Mouse (Mus musculus): ENCODE measurements around the gene 6430571L13Rik. TPM values are rescaled to one million over a fixed set of nuclear protein-coding genes. Genes with fewer than 3 reads are reported as not detected.

The 6430571L13Rik gene
- polyA plus RNA-seq (2014; fragmentation: Nextera tagmentation; extraction: Ambion mirVana) = 1.4 and 2.0 TPM in 2 replicates

- Histone ChIP-seq H3K4me3 (ENCODE audit: low read depth, low read length) (peak within 1 kb of the TSS; percentile 51), H3K9ac (ENCODE audit: low read length) (peak within 1 kb of the TSS; percentile 64), H3K36me3 (ENCODE audit: control insufficient read depth, insufficient read depth, low read length) (no peaks in the 10 kb centered on the region), H3K4me1 (ENCODE audit: control insufficient read depth, insufficient read depth, low read length) (peaks cover 15% of the 10 kb centered on the region; the same call in 1 of the 2 replicates), H3K27ac (ENCODE audit: low read depth, low read length) (no peak within 1 kb of the TSS), H3K9me3 (ENCODE audit: control insufficient read depth, low read length) (no peaks in the 10 kb centered on the region), H3K27me3 (ENCODE audit: control insufficient read depth, insufficient read depth, low read length) (no peaks in the 10 kb centered on the region), H3K4me2 (ENCODE audit: low read depth) (peak within 1 kb of the TSS; percentile 53)
- peak; percentile 92 for DNase-seq (ENCODE audit: low spot score)
- WGBS = under 1% methylated on average over 29 of the region's 34 CpGs
- peak; percentile 93 for ATAC-seq (ENCODE audit: insufficient read depth, low FRiP score, low TSS enrichment)
These were observed at the start of gene 6430571L13Rik for GRCm38 (mm10) chr9:107340267-107340859. Gene 6430571L13Rik (plus strand): TSS chr9:107340602.

GRCm38 (mm10) chr9:107290897-107291296 lies 49.5 kb upstream of the 6430571L13Rik start:
- Histone ChIP-seq H3K36me3 (ENCODE audit: control insufficient read depth, insufficient read depth, low read length) (no peaks in the 10 kb centered on the region), H3K4me2 (ENCODE audit: low read depth) (no peak overlapping the region), H3K9me3 (ENCODE audit: control insufficient read depth, low read length) (no peaks in the 10 kb centered on the region), H3K4me1 (ENCODE audit: control insufficient read depth, insufficient read depth, low read length) (peaks cover 7% of the 10 kb centered on the region; the same call in 1 of the 2 replicates), H3K27me3 (ENCODE audit: control insufficient read depth, insufficient read depth, low read length) (0 out of 2 replicates have a peak, but pooled peaks cover 3% of the 10 kb centered on the region), H3K27ac (ENCODE audit: low read depth, low read length) (no peak overlapping the region), H3K9ac (ENCODE audit: low read length) (no peak overlapping the region), H3K4me3 (ENCODE audit: low read depth, low read length) (no peak overlapping the region)
- WGBS = 27% methylated on average over 10 of the region's 10 CpGs
- peak; percentile 80 for DNase-seq (ENCODE audit: low spot score)
- ATAC-seq (ENCODE audit: insufficient read depth, low FRiP score, low TSS enrichment) = no peak; the same call in 1 of the 2 replicates

GRCm38 (mm10) chr9:107294249-107294648 lies 46.2 kb upstream of the 6430571L13Rik start:
- Histone ChIP-seq H3K27me3 (ENCODE audit: control insufficient read depth, insufficient read depth, low read length) (0 out of 2 replicates have a peak, but pooled peaks cover under 1% of the 10 kb centered on the region), H3K9me3 (ENCODE audit: control insufficient read depth, low read length) (no peaks in the 10 kb centered on the region), H3K36me3 (ENCODE audit: control insufficient read depth, insufficient read depth, low read length) (no peaks in the 10 kb centered on the region), H3K4me2 (ENCODE audit: low read depth) (no peak overlapping the region), H3K4me1 (ENCODE audit: control insufficient read depth, insufficient read depth, low read length) (peaks cover 9% of the 10 kb centered on the region; the same call in 1 of the 2 replicates), H3K27ac (ENCODE audit: low read depth, low read length) (no peak overlapping the region), H3K4me3 (ENCODE audit: low read depth, low read length) (no peak overlapping the region), H3K9ac (ENCODE audit: low read length) (no peak overlapping the region)
- DNase-seq (ENCODE audit: low spot score) (peak; percentile 76), ATAC-seq (ENCODE audit: insufficient read depth, low FRiP score, low TSS enrichment) (no peak)
- 5% methylated on average over 6 of the region's 6 CpGs for WGBS

GRCm38 (mm10) chr9:107295616-107296015 lies 44.8 kb upstream of the 6430571L13Rik start:
- DNase-seq (ENCODE audit: low spot score) (no peak), ATAC-seq (ENCODE audit: insufficient read depth, low FRiP score, low TSS enrichment) (no peak)
- no peak overlapping the region for H3K4me3 ChIP-seq (ENCODE audit: low read depth, low read length)
- no peaks in the 10 kb centered on the region for H3K27me3 ChIP-seq (ENCODE audit: control insufficient read depth, insufficient read depth, low read length)
- no peak overlapping the region for H3K9ac ChIP-seq (ENCODE audit: low read length)
- H3K9me3 ChIP-seq (ENCODE audit: control insufficient read depth, low read length) = no peaks in the 10 kb centered on the region
- H3K4me2 ChIP-seq (ENCODE audit: low read depth) = no peak overlapping the region
- H3K36me3 ChIP-seq (ENCODE audit: control insufficient read depth, insufficient read depth, low read length) = no peaks in the 10 kb centered on the region
- 89% methylated on average over 4 of the region's 4 CpGs for WGBS
- H3K27ac ChIP-seq (ENCODE audit: low read depth, low read length) = no peak overlapping the region
- H3K4me1 ChIP-seq (ENCODE audit: control insufficient read depth, insufficient read depth, low read length) = peaks cover 6% of the 10 kb centered on the region; the same call in 1 of the 2 replicates

GRCm38 (mm10) chr9:107296016-107296040 lies 44.6 kb upstream of the 6430571L13Rik start, which contains the start of gene Cish:
Gene Cish (plus strand): TSS chr9:107296026.
- no peak for ATAC-seq (ENCODE audit: insufficient read depth, low FRiP score, low TSS enrichment)
- no peaks in the 10 kb centered on the region for H3K9me3 ChIP-seq (ENCODE audit: control insufficient read depth, low read length)
- H3K4me3 ChIP-seq (ENCODE audit: low read depth, low read length) = peak within 1 kb of the TSS; percentile 59
- H3K27me3 ChIP-seq (ENCODE audit: control insufficient read depth, insufficient read depth, low read length) = no peaks in the 10 kb centered on the region
- no peak within 1 kb of the TSS for H3K27ac ChIP-seq (ENCODE audit: low read depth, low read length)
- H3K9ac ChIP-seq (ENCODE audit: low read length) = peak within 1 kb of the TSS; percentile 66
- peaks cover 6% of the 10 kb centered on the region; the same call in 1 of the 2 replicates for H3K4me1 ChIP-seq (ENCODE audit: control insufficient read depth, insufficient read depth, low read length)
- no peaks in the 10 kb centered on the region for H3K36me3 ChIP-seq (ENCODE audit: control insufficient read depth, insufficient read depth, low read length)
- peak within 1 kb of the TSS; percentile 90 for H3K4me2 ChIP-seq (ENCODE audit: low read depth)
- no peak for DNase-seq (ENCODE audit: low spot score)

GRCm38 (mm10) chr9:107296041-107296440 lies 44.4 kb upstream of the 6430571L13Rik start:
- Histone ChIP-seq H3K36me3 (ENCODE audit: control insufficient read depth, insufficient read depth, low read length) (no peaks in the 10 kb centered on the region), H3K27me3 (ENCODE audit: control insufficient read depth, insufficient read depth, low read length) (no peaks in the 10 kb centered on the region), H3K9ac (ENCODE audit: low read length) (no peak overlapping the region), H3K4me2 (ENCODE audit: low read depth) (peak overlapping the region; percentile 90), H3K27ac (ENCODE audit: low read depth, low read length) (no peak overlapping the region), H3K9me3 (ENCODE audit: control insufficient read depth, low read length) (no peaks in the 10 kb centered on the region), H3K4me1 (ENCODE audit: control insufficient read depth, insufficient read depth, low read length) (peaks cover 6% of the 10 kb centered on the region; the same call in 1 of the 2 replicates), H3K4me3 (ENCODE audit: low read depth, low read length) (peak overlapping the region; percentile 59)
- WGBS = 8% methylated on average over 14 of the region's 14 CpGs
- ATAC-seq (ENCODE audit: insufficient read depth, low FRiP score, low TSS enrichment) (peak; percentile 24), DNase-seq (ENCODE audit: low spot score) (no peak)

- no peaks in the 10 kb centered on the region for H3K36me3 ChIP-seq (ENCODE audit: control insufficient read depth, insufficient read depth, low read length)
- H3K4me3 ChIP-seq (ENCODE audit: low read depth, low read length) = peak overlapping the region; percentile 59
- H3K9me3 ChIP-seq (ENCODE audit: control insufficient read depth, low read length) = no peaks in the 10 kb centered on the region
- ATAC-seq (ENCODE audit: insufficient read depth, low FRiP score, low TSS enrichment) (peak; percentile 98), DNase-seq (ENCODE audit: low spot score) (peak; percentile 91)
- H3K4me2 ChIP-seq (ENCODE audit: low read depth) = peak overlapping the region; percentile 90
- under 1% methylated on average over 31 of the region's 31 CpGs for WGBS
- H3K27me3 ChIP-seq (ENCODE audit: control insufficient read depth, insufficient read depth, low read length) = no peaks in the 10 kb centered on the region
- H3K4me1 ChIP-seq (ENCODE audit: control insufficient read depth, insufficient read depth, low read length) = peaks cover 6% of the 10 kb centered on the region; the same call in 1 of the 2 replicates
- H3K9ac ChIP-seq (ENCODE audit: low read length) = peak overlapping the region; percentile 66
- no peak overlapping the region for H3K27ac ChIP-seq (ENCODE audit: low read depth, low read length)
These were observed 43.9 kb upstream of the 6430571L13Rik start for GRCm38 (mm10) chr9:107296501-107296965.

- Histone ChIP-seq H3K36me3 (ENCODE audit: control insufficient read depth, insufficient read depth, low read length) (no peaks in the 10 kb centered on the region), H3K27me3 (ENCODE audit: control insufficient read depth, insufficient read depth, low read length) (no peaks in the 10 kb centered on the region), H3K4me2 (ENCODE audit: low read depth) (peak overlapping the region; percentile 90), H3K4me3 (ENCODE audit: low read depth, low read length) (peak overlapping the region; percentile 59), H3K9ac (ENCODE audit: low read length) (peak overlapping the region; percentile 66), H3K27ac (ENCODE audit: low read depth, low read length) (no peak overlapping the region), H3K4me1 (ENCODE audit: control insufficient read depth, insufficient read depth, low read length) (peaks cover 6% of the 10 kb centered on the region; the same call in 1 of the 2 replicates), H3K9me3 (ENCODE audit: control insufficient read depth, low read length) (no peaks in the 10 kb centered on the region)
- no peak for DNase-seq (ENCODE audit: low spot score)
- 21% methylated on average over 16 of the region's 16 CpGs for WGBS
- ATAC-seq (ENCODE audit: insufficient read depth, low FRiP score, low TSS enrichment) = peak; percentile 39; the same call in 1 of the 2 replicates
These were observed 43.3 kb upstream of the 6430571L13Rik start for GRCm38 (mm10) chr9:107297059-107297458.

GRCm38 (mm10) chr9:107297658-107298057 lies 42.7 kb upstream of the 6430571L13Rik start:
- H3K27me3 ChIP-seq (ENCODE audit: control insufficient read depth, insufficient read depth, low read length) = no peaks in the 10 kb centered on the region
- 88% methylated on average over 4 of the region's 4 CpGs for WGBS
- peak overlapping the region; percentile 59; the same call in 1 of the 2 replicates for H3K4me3 ChIP-seq (ENCODE audit: low read depth, low read length)
- no peak overlapping the region for H3K27ac ChIP-seq (ENCODE audit: low read depth, low read length)
- peaks cover 6% of the 10 kb centered on the region; the same call in 1 of the 2 replicates for H3K4me1 ChIP-seq (ENCODE audit: control insufficient read depth, insufficient read depth, low read length)
- no peak for DNase-seq (ENCODE audit: low spot score)
- peak overlapping the region; percentile 90 for H3K4me2 ChIP-seq (ENCODE audit: low read depth)
- H3K36me3 ChIP-seq (ENCODE audit: control insufficient read depth, insufficient read depth, low read length) = no peaks in the 10 kb centered on the region
- no peaks in the 10 kb centered on the region for H3K9me3 ChIP-seq (ENCODE audit: control insufficient read depth, low read length)
- no peak overlapping the region for H3K9ac ChIP-seq (ENCODE audit: low read length)
- no peak for ATAC-seq (ENCODE audit: insufficient read depth, low FRiP score, low TSS enrichment)

Data from neural tube, embryonic 11.5 days (tissue).